Mouse (Mus musculus) liver, embryonic 15.5 days (tissue): ENCODE measurements around the gene Zfp553. TPM values are rescaled to one million over a fixed set of nuclear protein-coding genes. Genes with fewer than 3 reads are reported as not detected.
"Not testable (repeated sequence)": the region's sequence is repeated elsewhere in the genome, so short reads cannot be mapped to it uniquely, and the experiment has no call there.

Source experiments
- ATAC-seq: fragments of 200-750 bp; cut with Nextera tagmentation; 2 replicates; pipeline ENCODE4 v1.8.0; 2017; ENCODE audit warnings: moderate number of reproducible peaks, mild to moderate bottlenecking, moderate library complexity; ENCODE audit not compliant: insufficient read depth
- H3K27ac ChIP-seq: fragments of 300-500 bp; sonication (generic); replicated peaks from 2 replicates; pipeline ENCODE4 v1.5.1; 2015; ENCODE audit warnings: mild to moderate bottlenecking, inconsistent platforms
- H3K27me3 ChIP-seq: fragments of 300-500 bp; sonication (generic); 2 replicates; pipeline ENCODE4 v1.6.1; 2015; ENCODE audit warnings: mild to moderate bottlenecking, inconsistent platforms
- H3K36me3 ChIP-seq: fragments of 300-500 bp; sonication (generic); replicated peaks from 2 replicates; pipeline ENCODE4 v1.6.1; 2015; ENCODE audit warnings: moderate library complexity, mild to moderate bottlenecking, inconsistent platforms
- H3K4me1 ChIP-seq: fragments of 300-500 bp; sonication (generic); replicated peaks from 2 replicates; pipeline ENCODE4 v1.6.1; 2015; ENCODE audit warnings: inconsistent platforms
- H3K4me2 ChIP-seq: fragments of 300-500 bp; sonication (generic); 2 replicates; pipeline ENCODE4 v1.6.1; 2015; ENCODE audit warnings: moderate library complexity, mild to moderate bottlenecking, inconsistent platforms
- H3K4me3 ChIP-seq: fragments of 300-500 bp; sonication (generic); replicated peaks from 2 replicates; pipeline ENCODE4 v1.5.1; 2015; ENCODE audit warnings: mild to moderate bottlenecking, inconsistent platforms
- H3K9ac ChIP-seq: fragments of 300-500 bp; sonication (generic); 2 replicates; pipeline ENCODE4 v1.6.1; 2015; ENCODE audit warnings: moderate library complexity, mild to moderate bottlenecking, inconsistent platforms
- H3K9me3 ChIP-seq: fragments of 300-500 bp; sonication (generic); replicated peaks from 2 replicates; pipeline ENCODE4 v1.6.1; 2016; ENCODE audit warnings: inconsistent platforms
- WGBS: fragments of 180-500 bp; shearing (Covaris S2); methylation state at CpG from one replicate; pipeline ENCODE4 v1.1.7; 2015; ENCODE audit warnings: mixed read lengths; ENCODE audit not compliant: insufficient replicate concordance; 5-methylcytosine and 5-hydroxymethylcytosine counted together
- polyA plus RNA-seq: library from polyadenylated mRNA; unstranded; fragments of >200 nt; fragmentation: Nextera tagmentation; extraction: Ambion mirVana; gene quantifications from 2 replicates; pipeline ENCODE4 v1.2.1, GENCODE M21; 2015

The Zfp553 gene
- polyA plus RNA-seq, 1 experiment from 2014 or later = 6.3 TPM

DNA sequence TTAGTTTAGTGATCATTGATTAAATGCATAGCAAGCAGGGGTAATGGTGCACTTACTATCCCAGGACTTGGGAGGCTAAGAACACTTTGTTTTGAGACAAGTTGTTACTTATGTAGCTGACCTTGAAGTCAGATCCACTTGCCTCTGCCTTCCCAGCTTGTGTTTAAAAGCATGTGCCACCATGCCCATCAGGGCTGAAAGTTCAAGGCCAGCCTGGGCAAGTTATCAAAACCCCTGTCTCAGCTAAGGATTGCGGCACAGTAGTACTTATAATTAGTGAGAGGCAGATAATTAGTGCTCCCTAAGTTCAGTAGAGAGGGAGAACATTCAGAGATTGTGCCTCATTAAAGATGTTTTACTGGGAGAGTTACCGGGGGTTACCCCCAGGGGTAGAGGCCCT lies 1.9 kb downstream of the Zfp553 start:
- no peak for ATAC-seq
- Histone ChIP-seq H3K27me3 (no peaks in the 10 kb centered on the region), H3K27ac (no peak overlapping the region), H3K4me3 (no peak overlapping the region), H3K4me1 (peaks cover 42% of the 10 kb centered on the region), H3K9ac (no peak overlapping the region), H3K4me2 (no peak overlapping the region), H3K9me3 (no peaks in the 10 kb centered on the region), H3K36me3 (peaks cover 40% of the 10 kb centered on the region)
- 95% methylated on average over 2 of the region's 2 CpGs for WGBS

DNA sequence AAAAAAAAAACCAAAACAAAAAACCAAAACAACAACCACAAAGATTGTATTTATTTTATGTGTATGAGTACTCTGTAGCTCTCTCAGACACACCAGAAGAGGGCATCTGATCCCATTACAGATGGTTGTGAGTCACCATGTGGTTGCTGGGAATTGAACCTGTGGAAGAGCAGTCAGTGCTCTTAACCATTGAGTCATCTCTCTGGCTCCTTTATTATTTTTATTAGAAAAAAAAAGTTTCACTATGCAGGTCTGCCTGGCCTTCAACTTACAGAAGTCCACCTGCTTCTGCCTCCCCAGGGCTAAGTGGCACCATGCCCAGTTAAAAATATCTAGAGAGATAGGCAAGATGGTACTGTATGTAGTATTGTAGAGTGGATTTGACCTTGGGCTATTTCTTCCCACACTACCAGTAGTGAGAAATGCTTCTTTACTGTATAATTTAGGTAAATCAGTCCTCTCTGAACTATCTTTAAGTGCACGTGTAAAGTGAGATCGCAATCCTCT lies 10.6 kb downstream of the Zfp553 start:
- Histone ChIP-seq H3K4me2 (peak overlapping the region; percentile 100), H3K9ac (no peak overlapping the region), H3K4me1 (peaks cover 35% of the 10 kb centered on the region), H3K9me3 (no peaks in the 10 kb centered on the region), H3K27me3 (no peaks in the 10 kb centered on the region), H3K27ac (peak overlapping the region; percentile 91; the same call in 1 of the 2 replicates), H3K4me3 (peak overlapping the region; percentile 84), H3K36me3 (no peaks in the 10 kb centered on the region)
- 27% methylated on average over 2 of the region's 2 CpGs for WGBS
- no peak for ATAC-seq

DNA sequence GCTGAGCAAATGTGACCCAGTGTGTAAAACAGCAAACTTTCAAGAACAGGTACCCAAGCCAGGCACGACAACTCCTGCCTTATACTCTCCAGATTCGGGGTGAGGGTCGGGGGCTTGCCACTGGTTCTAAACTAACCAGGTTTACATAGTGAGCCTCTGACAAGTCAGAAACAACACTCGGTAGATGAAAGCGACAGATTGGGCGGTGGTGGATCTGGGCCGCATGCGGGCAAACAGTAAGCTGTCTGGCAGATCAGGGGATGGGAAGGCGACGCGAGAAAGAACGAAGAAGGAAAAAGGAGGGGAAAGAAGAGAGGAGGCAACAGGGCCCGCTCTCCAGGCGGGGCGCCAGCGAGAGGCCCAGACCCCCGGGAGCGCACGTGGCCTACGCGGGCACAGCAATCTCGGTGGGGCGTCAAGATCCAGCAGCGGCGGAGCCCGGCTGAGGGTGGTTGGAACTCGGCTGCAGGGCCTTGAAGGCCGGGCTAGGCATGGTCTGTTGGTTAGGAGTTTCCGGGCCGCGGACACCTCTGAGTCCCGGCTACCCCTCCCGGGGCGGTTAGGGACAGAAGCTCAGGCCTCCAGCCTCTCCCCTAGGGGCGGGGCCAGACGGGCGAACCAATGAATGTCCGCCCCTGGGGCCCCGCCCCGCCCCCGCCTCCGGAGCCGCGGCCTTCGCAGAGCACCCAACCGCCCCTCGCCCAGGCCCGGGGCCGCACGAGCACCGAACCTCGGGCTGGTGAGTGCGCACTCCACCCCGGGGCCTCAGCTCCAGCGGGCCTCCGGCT lies 11.2 kb downstream of the Zfp553 start, which contains the start of gene Zfp771:
Gene Zfp771, plus strand, starts transcription at position 405 of the 788 bp plus-strand sequence.
- peak within 1 kb of the TSS; percentile 100 for H3K4me2 ChIP-seq
- ATAC-seq = peak; percentile 94
- peak within 1 kb of the TSS; percentile 91 for H3K27ac ChIP-seq
- no peaks in the 10 kb centered on the region for H3K9me3 ChIP-seq
- H3K36me3 ChIP-seq = no peaks in the 10 kb centered on the region
- H3K9ac ChIP-seq = peak within 1 kb of the TSS; percentile 88
- WGBS = 2% methylated on average over 56 of the region's 56 CpGs
- H3K4me1 ChIP-seq = peaks cover 35% of the 10 kb centered on the region
- H3K4me3 ChIP-seq = peak within 1 kb of the TSS; percentile 84
- H3K27me3 ChIP-seq = no peaks in the 10 kb centered on the region

DNA sequence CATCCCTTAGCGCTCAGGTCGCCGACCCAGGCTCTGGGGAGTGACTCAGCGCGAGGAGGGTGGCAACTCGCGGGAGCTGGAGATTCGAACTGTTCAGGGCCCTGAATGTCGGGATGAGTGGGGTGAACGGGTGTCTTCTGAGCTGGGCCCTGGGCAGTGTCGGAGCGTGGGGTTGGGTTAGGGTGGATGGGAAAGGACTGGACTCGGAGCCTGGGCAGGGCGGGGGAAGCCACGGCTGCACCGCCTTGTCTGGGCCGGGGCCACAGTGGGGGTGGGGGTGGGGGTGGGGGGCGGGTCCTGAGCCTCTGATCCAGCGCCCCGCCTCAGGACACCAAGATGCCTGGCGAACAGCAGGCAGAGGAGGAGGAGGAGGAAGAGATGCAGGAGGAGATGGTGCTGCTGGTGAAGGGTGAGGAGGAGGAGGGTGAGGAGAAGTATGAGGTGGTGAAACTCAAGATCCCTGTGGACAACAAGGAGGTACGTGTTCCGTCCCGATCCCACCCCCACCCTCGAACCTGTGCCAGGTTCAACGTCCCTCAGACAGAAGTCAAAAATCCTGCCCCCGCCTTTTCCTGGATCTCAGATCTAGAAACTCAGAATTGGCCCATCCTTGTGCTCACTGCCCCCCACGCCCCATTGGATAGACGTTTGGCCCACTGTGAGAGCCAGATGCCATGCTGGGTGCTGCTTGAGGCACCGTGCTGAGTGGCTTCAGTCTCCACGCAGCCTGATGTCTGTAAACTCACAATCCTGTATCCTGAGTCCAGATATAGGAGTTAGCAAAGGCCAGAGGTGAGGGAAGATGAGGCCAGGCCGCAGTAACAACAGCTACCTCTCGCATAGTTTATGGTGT lies 12.0 kb downstream of the Zfp553 start:
- Histone ChIP-seq H3K36me3 (peaks cover 4% of the 10 kb centered on the region; the same call in 1 of the 2 replicates), H3K4me1 (peaks cover 35% of the 10 kb centered on the region), H3K9me3 (no peaks in the 10 kb centered on the region), H3K27me3 (no peaks in the 10 kb centered on the region), H3K9ac (peak overlapping the region; percentile 88), H3K4me2 (peak overlapping the region; percentile 100), H3K4me3 (peak overlapping the region; percentile 84), H3K27ac (peak overlapping the region; percentile 91)
- peak; percentile 50; the same call in 1 of the 2 replicates for ATAC-seq
- 11% methylated on average over 32 of the region's 33 CpGs for WGBS

DNA sequence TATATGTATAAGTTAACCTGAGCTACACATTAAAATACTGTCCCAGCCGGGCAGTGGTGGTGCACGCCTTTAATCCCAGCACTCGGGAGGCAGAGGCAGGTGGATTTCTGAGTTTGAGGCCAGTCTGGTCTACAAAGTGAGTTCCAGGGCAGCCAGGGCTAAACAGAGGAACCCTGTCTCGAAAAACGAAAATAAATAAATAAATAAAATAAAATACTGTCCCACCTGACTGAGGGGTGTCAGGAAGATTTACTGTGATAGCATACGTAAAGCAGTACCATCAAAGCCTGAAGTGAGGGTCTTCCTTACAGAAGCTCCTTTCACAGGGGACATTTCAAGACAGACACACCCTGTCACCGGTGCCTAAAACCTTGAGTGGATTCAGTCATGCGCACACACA lies 17.6 kb downstream of the Zfp553 start:
- not testable (repeated sequence) for H3K4me3 ChIP-seq, H3K36me3 ChIP-seq, H3K9me3 ChIP-seq, H3K27me3 ChIP-seq, H3K9ac ChIP-seq, ATAC-seq, H3K4me2 ChIP-seq, H3K27ac ChIP-seq
- WGBS = 78% methylated on average over 8 of the region's 8 CpGs
- peaks cover 43% of the 10 kb centered on the region for H3K4me1 ChIP-seq

DNA sequence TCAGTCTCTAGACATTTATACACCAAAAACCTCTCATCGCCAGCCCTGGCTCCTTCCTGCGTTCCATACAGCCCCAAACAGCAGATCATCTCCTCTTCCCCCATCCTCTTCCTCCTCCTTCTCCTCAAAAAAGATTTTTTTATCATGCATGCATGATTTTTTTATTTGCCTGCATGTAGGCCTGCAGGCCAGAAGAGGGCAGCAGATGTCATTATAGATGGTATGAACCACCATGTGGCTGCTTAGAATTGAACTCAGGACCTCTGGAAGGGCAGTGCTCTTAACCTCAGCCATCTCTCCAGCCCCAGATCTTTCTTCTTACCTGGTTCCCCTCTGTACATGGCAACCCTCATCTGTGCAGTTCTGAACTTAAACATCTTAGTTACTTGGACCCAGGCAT lies 19.6 kb downstream of the Zfp553 start:
- H3K9me3 ChIP-seq = no peaks in the 10 kb centered on the region
- no peak overlapping the region for H3K4me2 ChIP-seq
- no peak overlapping the region for H3K27ac ChIP-seq
- no peak overlapping the region for H3K9ac ChIP-seq
- no peak overlapping the region for H3K4me3 ChIP-seq
- H3K36me3 ChIP-seq = peaks cover 21% of the 10 kb centered on the region
- H3K27me3 ChIP-seq = no peaks in the 10 kb centered on the region
- H3K4me1 ChIP-seq = peaks cover 47% of the 10 kb centered on the region
- WGBS = 48% methylated on average over 2 of the region's 2 CpGs
- ATAC-seq = no peak

DNA sequence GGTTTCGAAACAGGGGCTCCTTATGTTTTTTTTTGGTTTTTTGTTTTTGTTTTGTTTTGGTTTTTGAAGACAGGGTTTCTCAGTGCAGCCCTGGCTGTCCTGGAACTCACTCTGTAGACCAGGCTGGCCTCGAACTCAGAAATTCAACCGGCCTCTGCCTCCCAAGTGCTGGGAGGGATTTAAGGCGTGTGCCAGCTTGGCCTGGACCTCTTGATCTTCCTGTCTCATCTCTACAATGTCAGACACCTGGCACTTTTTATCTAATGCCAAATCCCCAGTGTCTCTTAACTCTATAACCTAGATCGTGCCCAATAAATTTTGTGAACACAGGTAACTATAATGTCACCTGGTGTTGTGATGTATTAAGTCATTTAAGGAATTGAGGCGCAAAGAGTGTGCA lies 20.5 kb downstream of the Zfp553 start:
- H3K9me3 ChIP-seq = no peaks in the 10 kb centered on the region
- peak overlapping the region; percentile 69 for H3K9ac ChIP-seq
- peak overlapping the region; percentile 91 for H3K27ac ChIP-seq
- H3K4me1 ChIP-seq = peaks cover 50% of the 10 kb centered on the region
- WGBS = 66% methylated on average over 6 of the region's 6 CpGs
- no peak for ATAC-seq
- H3K36me3 ChIP-seq = peaks cover 21% of the 10 kb centered on the region
- peak overlapping the region; percentile 73 for H3K4me3 ChIP-seq
- H3K27me3 ChIP-seq = no peaks in the 10 kb centered on the region
- H3K4me2 ChIP-seq = peak overlapping the region; percentile 91

DNA sequence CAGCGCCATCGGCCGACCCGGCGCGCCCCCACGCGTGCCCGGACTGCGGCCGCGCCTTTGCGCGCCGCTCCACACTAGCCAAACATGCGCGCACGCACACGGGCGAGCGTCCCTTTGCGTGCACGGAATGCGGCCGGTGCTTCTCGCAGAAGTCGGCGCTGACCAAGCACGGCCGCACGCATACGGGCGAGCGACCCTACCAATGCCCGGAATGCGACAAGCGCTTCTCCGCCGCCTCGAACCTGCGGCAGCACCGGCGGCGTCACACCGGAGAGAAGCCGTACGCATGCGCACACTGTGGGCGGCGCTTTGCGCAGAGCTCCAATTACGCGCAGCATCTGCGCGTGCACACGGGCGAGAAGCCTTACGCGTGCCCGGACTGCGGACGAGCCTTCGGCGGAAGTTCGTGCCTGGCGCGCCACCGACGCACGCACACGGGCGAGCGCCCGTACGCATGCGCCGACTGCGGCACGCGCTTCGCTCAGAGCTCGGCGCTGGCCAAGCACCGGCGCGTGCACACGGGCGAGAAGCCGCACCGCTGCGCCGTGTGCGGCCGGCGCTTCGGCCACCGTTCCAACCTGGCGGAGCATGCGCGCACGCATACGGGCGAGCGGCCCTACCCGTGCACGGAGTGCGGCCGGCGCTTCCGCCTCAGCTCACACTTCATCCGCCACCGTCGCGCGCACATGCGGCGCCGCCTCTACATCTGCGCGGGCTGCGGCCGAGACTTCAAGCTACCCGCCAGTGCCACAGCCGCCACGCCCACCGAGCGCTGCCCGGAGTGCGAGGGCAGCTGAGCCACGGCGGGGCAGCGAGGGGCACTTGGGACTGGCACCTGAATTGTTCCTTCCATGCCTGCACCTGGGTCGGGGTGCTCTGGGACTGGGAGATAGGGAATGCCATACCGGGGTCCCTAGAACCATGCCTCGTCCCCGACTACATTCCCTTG lies 21.2 kb downstream of the Zfp553 start:
- no peaks in the 10 kb centered on the region for H3K27me3 ChIP-seq
- H3K4me1 ChIP-seq = peaks cover 57% of the 10 kb centered on the region
- WGBS = under 1% methylated on average over 136 of the region's 136 CpGs
- ATAC-seq = peak; percentile 93
- peak overlapping the region; percentile 91 for H3K4me2 ChIP-seq
- H3K9ac ChIP-seq = peak overlapping the region; percentile 69
- H3K27ac ChIP-seq = peak overlapping the region; percentile 91
- no peaks in the 10 kb centered on the region for H3K9me3 ChIP-seq
- H3K36me3 ChIP-seq = peaks cover 26% of the 10 kb centered on the region
- peak overlapping the region; percentile 73 for H3K4me3 ChIP-seq

DNA sequence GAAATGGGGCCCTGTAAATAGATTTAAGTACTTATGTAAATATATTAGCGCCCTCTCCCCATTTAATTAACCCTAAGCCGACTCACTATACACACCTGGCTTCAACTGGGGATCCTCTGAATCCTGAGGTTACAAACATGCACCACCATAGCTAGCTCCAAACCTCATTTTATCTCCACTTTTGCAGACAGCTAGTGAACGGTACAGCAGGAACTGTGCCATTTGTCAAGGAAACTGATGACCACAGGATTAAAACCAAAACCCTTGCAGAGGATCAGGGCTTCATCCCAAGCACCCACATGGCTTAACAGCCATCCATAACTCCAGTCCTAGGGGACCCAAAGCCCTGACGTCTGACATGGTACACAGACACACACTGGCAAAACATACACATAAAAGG lies 22.1 kb downstream of the Zfp553 start:
- 7% methylated on average over 4 of the region's 4 CpGs for WGBS
- H3K27me3 ChIP-seq = no peaks in the 10 kb centered on the region
- peak overlapping the region; percentile 73 for H3K4me3 ChIP-seq
- ATAC-seq = no peak
- H3K4me2 ChIP-seq = peak overlapping the region; percentile 91
- H3K4me1 ChIP-seq = peaks cover 67% of the 10 kb centered on the region
- no peaks in the 10 kb centered on the region for H3K9me3 ChIP-seq
- no peak overlapping the region for H3K9ac ChIP-seq
- peaks cover 22% of the 10 kb centered on the region for H3K36me3 ChIP-seq
- H3K27ac ChIP-seq = peak overlapping the region; percentile 91

DNA sequence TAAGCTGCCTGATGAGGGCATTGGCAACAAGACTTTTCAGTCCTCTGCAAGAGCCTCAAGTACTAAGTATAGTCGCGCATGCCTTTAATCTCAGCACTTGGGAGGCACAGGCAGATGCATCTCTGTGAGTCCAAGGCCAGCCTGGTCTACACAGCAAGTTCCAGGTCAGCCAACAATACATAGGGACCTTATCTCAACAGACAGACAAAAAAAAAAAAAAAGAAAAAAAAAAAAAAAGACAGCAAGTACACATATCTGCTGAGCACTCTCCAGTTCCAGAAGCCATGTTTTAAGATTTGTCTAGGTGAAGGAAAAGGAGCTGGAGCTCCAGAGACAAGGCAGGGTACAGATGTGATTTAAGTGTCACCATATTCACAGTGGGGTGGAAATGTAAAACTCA lies 23.1 kb downstream of the Zfp553 start:
- Histone ChIP-seq H3K27me3 (no peaks in the 10 kb centered on the region), H3K4me1 (peaks cover 71% of the 10 kb centered on the region), H3K9ac (0 out of 2 replicates have a peak overlapping the region, but pooled peaks have one; percentile 1), H3K9me3 (no peaks in the 10 kb centered on the region), H3K36me3 (peaks cover 20% of the 10 kb centered on the region), H3K4me2 (no peak overlapping the region), H3K27ac (0 out of 2 replicates have a peak overlapping the region, but pooled peaks have one; percentile 91), H3K4me3 (no peak overlapping the region)
- WGBS = 29% methylated on average over 2 of the region's 2 CpGs
- no peak for ATAC-seq
